Mouse (Mus musculus): ENCODE results near the gene Cacng5.
A peak's percentile ranks its signal among the peaks of the same experiment; 100 is the strongest.

The Cacng5 gene

GRCm38 (mm10) chr11:107876840-107877239, 38.0 kb downstream of the Cacng5 start:
- no peak for DNase-seq

- no peak for DNase-seq
These were observed 38.9 kb downstream of the Cacng5 start for GRCm38 (mm10) chr11:107875861-107876494.

- no peak for DNase-seq
These were observed 42.1 kb downstream of the Cacng5 start for GRCm38 (mm10) chr11:107872743-107873142.

- DNase-seq, result no peak
These were observed 47.3 kb downstream of the Cacng5 start for GRCm38 (mm10) chr11:107867509-107867908.

- peak; percentile 65 for DNase-seq
These were observed 49.7 kb downstream of the Cacng5 start for GRCm38 (mm10) chr11:107865128-107865527.

- DNase-seq, result peak; percentile 79
These were observed 50.8 kb downstream of the Cacng5 start for GRCm38 (mm10) chr11:107864024-107864423.

- no peak for DNase-seq
These were observed 53.1 kb downstream of the Cacng5 start for GRCm38 (mm10) chr11:107861738-107862137.

GRCm38 (mm10) chr11:107859871-107860270, 55.0 kb downstream of the Cacng5 start:
- no peak for DNase-seq

GRCm38 (mm10) chr11:107859288-107859687, 55.6 kb downstream of the Cacng5 start:
- DNase-seq, result peak; percentile 52

- peak; percentile 61 for DNase-seq
These were observed 61.8 kb downstream of the Cacng5 start for GRCm38 (mm10) chr11:107853088-107853487.

GRCm38 (mm10) chr11:107849621-107850020, 65.2 kb downstream of the Cacng5 start:
- DNase-seq, result no peak

GRCm38 (mm10) chr11:107844175-107844574, 70.7 kb downstream of the Cacng5 start:
- no peak for DNase-seq

GRCm38 (mm10) chr11:107833351-107834040, 81.4 kb downstream of the Cacng5 start:
- DNase-seq, result no peak
